Mouse (Mus musculus): ENCODE results near the gene Scn2b. TPM values are rescaled to one million over a fixed set of nuclear protein-coding genes. Genes with fewer than 3 reads are reported as not detected.

Gene Scn2b
- 0.07 TPM for polyA plus RNA-seq (2017; shearing (Covaris generic))

GRCm38 (mm10) chr9:45117741-45118431, at the start of gene Scn2b:
TSS of gene Scn2b (plus strand) at chr9:45117782.

GRCm38 (mm10) chr9:45079011-45079410, 38.6 kb upstream of the Scn2b start, which contains the start of gene Jaml:
TSS of gene Jaml (plus strand) at chr9:45079183.

GRCm38 (mm10) chr9:45138191-45139032, 20.8 kb downstream of the Scn2b start, which contains the start of gene Scn4b:
TSS of gene Scn4b (plus strand) at chr9:45138395.

Other genes starting within 250 kb of the Scn2b start
- 30.4 TPM for gene Kmt2a, start 236.5 kb upstream of the Scn2b start, polyA plus RNA-seq (2017; shearing (Covaris generic))
- 370 TPM for gene Atp5l, start 197.0 kb upstream of the Scn2b start, polyA plus RNA-seq (2017; shearing (Covaris generic))
- gene Ube4a, start 152.2 kb upstream of the Scn2b start, polyA plus RNA-seq (2017; shearing (Covaris generic)), result 62.5 TPM
- gene Cd3g, start 137.4 kb upstream of the Scn2b start, polyA plus RNA-seq (2017; shearing (Covaris generic)), result 1,490 TPM
- gene Cd3d, start 136.0 kb upstream of the Scn2b start, polyA plus RNA-seq (2017; shearing (Covaris generic)), result 1,073 TPM
- 1,566 TPM for gene Cd3e, start 108.2 kb upstream of the Scn2b start, polyA plus RNA-seq (2017; shearing (Covaris generic))
- gene Mpzl2, start 78.0 kb upstream of the Scn2b start, polyA plus RNA-seq (2017; shearing (Covaris generic)), result not detected
- 17.4 TPM for gene Mpzl3, start 62.6 kb upstream of the Scn2b start, polyA plus RNA-seq (2017; shearing (Covaris generic))
- 10.6 TPM for gene Jaml, start 38.6 kb upstream of the Scn2b start, polyA plus RNA-seq (2017; shearing (Covaris generic))
- gene Scn4b, start 20.6 kb downstream of the Scn2b start, polyA plus RNA-seq (2017; shearing (Covaris generic)), result 0.05 TPM
- 1.2 TPM for gene BC049352, start 64.2 kb downstream of the Scn2b start, polyA plus RNA-seq (2017; shearing (Covaris generic))
- gene Tmprss4, start 86.3 kb downstream of the Scn2b start, polyA plus RNA-seq (2017; shearing (Covaris generic)), result not detected
- gene Il10ra, start 151.4 kb downstream of the Scn2b start, polyA plus RNA-seq (2017; shearing (Covaris generic)), result 92.7 TPM
- gene Tmprss13, start 201.3 kb downstream of the Scn2b start, polyA plus RNA-seq (2017; shearing (Covaris generic)), result 0.66 TPM

Data from activated CD4-positive, CD25-positive, alpha-beta regulatory T cell, adult 9 weeks (primary cell).